Mouse (Mus musculus) heart, postnatal 4 days (tissue): ENCODE measurements around the gene Pml. TPM values are rescaled to one million over a fixed set of nuclear protein-coding genes. Genes with fewer than 3 reads are reported as not detected.

Source experiments
- DNase-seq: peaks from one replicate; pipeline ENCODE4 v3.0.0; 2021
- total RNA-seq, 2 experiments: library from RNA; stranded (reverse); gene quantifications; 2 replicates each; pipeline ENCODE4 v1.2.3; 2021

Gene Pml
- total RNA-seq, result 10 to 100 TPM; 15.3 to 17.6 TPM

GRCm38 (mm10) chr9:58249592-58250192 is at the start of gene Pml:
Pml (minus strand) TSS chr9:58249786.
- peak; percentile 81 for DNase-seq

DNA sequence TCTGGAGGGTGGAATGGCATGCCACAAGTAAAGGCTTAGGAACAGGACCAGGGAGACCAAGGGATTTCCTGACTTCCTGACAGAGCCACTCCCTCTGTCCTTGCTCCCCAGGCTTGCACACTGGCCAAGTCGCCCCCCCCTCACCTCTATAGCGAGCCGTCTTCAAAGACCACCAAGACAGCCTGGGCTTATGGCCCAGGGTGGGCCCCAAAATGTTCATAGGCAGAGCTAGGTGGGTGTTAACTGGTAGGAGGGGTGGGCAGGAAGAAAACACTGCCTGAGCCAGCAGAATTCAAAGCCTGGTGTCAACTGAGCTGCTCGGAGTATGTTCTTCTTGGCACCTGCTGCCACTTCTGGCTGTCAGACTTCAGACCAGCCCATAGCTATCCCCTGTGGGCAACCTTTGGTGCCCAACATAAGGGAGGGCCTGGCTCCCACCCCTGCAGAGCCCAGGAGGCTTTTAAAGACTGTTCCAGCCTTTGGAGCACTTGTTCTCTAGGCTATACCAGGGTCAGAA is 48.4 kb upstream of the Pml start:
- DNase-seq, result no peak

- DNase-seq, result no peak
Observed at GRCm38 (mm10) chr9:58297065-58297464, 47.5 kb upstream of the Pml start.

DNA sequence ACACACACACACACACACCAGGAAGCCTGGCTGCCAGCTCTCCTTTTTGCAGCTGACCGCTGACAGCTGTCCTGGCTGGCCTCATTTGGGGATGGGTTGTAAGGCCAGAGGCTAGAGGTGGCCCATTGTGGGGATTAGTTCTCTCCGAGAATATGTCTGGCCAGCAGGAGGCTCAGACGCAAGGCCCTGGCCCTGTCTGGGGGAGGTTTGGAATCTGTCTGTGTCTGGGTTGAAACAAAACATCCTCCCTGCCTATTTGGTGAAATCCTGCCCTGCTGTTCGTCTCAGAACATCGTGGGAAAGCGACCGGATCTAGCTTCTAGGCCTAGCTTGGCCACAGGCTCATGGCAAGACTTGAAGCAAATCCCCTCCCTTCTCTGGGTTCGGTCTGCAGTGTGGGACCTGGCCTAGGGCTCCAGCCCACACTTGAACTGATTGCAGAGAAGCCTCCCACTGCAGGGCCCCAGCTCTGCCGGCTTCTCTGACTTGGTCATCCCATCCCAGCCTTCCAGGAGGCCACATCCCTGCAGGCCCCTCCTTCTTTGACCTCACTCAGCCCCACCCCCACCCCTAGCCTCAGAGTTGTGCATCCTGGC is 46.3 kb upstream of the Pml start:
- DNase-seq, result peak; percentile 66

GRCm38 (mm10) chr9:58295345-58295744 is 45.8 kb upstream of the Pml start:
- DNase-seq, result no peak

- DNase-seq, result no peak
Observed at GRCm38 (mm10) chr9:58294527-58294926, 44.9 kb upstream of the Pml start.

GRCm38 (mm10) chr9:58289901-58290300 is 40.3 kb upstream of the Pml start:
- DNase-seq, result no peak

- no peak for DNase-seq
Observed at GRCm38 (mm10) chr9:58289090-58289489, 39.5 kb upstream of the Pml start.

DNA sequence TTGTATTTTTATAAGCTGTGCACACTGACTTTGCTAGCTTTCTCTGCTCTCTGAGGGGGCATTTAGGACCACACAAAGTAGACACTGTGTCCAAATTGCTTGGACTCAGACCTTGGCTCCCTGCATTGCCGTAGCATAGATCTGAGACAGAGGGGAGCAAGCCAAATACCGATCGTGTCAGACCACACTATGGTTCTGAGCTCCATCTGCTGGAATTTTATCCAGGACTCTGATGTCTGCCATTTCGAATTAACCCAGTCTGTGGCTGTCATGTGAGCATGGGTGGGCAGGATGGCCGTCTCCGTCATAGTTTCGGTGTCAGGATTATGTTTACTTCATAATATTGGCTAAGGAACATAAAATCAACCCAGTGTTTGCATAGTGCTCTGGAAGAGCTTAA is 33.8 kb upstream of the Pml start:
- no peak for DNase-seq

- DNase-seq, result no peak
Observed at GRCm38 (mm10) chr9:58281597-58281996, 32.0 kb upstream of the Pml start.

- DNase-seq, result peak; percentile 77
Observed at GRCm38 (mm10) chr9:58280259-58281109, 30.9 kb upstream of the Pml start.

GRCm38 (mm10) chr9:58279780-58280179 is 30.2 kb upstream of the Pml start:
- no peak for DNase-seq

DNA sequence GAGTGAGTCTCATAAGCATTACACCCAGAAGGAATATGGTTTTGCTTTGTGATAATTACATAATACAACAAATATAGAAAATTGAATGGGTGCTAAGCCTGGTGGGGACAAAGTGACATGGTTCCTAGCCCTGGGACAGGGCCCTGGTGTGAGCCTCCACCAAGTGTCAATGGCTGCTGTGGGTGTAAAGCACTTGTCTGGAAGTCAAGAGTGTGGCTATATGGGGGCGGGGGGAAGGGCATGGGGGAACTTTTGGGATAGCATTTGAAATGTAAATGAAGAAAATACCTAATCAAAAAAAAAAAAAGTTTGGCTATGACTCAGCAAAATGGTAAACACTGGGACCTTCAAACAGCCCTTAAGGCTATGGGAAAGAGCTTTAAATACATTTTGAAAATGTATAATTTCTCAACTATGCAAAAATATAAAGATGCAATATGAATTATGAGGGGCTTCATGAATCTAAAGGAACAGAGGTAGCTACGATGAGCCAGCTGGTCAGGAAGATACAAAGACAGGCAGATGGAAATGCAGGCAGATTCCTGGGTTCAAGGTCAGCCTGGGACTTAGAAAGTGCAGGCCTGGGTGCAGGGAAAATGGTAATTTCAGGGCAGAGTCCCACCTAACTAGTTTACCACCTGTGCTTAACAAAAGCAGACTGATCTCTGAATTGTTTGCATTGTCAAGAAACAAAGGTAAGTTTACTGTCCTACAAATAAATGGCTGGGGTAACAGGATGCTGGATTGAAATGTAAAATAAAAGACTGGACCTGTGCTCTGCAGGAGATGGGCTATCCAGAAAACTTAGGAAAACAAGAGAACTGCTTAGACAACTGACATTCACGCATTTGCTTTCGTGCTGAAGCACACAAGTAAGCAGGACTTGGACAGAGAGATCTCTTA is 29.5 kb upstream of the Pml start:
- no peak for DNase-seq

DNA sequence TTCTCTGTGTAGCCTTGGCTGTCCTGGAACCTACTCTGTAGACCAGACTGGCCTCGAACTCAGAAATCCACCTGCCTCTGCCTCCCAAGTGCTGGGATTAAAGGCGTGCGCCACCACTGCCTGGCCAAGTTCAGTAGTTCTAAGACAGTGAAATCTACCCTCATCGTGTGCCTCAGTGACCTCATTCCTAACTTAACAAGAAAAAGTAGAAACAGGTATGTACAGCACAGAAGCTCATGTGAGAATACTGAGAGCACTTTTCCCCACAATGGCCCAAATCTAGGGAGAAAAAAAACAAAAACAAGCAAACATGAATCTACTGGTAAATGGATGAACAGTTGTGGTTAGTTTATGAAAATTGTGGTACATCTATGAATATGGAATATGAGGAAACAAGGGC is 28.7 kb upstream of the Pml start:
- no peak for DNase-seq

- no peak for DNase-seq
Observed at GRCm38 (mm10) chr9:58276346-58276745, 26.8 kb upstream of the Pml start.

DNA sequence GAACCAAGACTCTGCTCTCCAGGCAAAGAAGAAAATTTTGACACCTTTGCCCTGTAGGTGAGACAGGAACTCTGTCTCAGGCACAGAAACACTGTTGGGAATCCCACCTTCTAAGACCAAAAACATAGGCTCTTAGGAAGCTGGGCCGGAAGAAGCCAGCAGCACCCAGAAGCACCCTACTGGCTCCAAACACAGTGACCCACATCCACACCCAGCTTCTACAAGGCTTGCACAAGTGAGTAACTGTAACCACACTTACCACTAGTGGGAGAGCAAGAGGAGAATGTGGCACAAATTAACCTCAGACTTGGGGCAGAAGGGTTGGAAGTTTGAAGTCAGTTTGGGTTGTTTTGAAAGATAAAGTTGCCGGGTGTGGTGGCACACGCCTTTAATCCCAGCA is 26.2 kb upstream of the Pml start:
- DNase-seq, result no peak

DNA sequence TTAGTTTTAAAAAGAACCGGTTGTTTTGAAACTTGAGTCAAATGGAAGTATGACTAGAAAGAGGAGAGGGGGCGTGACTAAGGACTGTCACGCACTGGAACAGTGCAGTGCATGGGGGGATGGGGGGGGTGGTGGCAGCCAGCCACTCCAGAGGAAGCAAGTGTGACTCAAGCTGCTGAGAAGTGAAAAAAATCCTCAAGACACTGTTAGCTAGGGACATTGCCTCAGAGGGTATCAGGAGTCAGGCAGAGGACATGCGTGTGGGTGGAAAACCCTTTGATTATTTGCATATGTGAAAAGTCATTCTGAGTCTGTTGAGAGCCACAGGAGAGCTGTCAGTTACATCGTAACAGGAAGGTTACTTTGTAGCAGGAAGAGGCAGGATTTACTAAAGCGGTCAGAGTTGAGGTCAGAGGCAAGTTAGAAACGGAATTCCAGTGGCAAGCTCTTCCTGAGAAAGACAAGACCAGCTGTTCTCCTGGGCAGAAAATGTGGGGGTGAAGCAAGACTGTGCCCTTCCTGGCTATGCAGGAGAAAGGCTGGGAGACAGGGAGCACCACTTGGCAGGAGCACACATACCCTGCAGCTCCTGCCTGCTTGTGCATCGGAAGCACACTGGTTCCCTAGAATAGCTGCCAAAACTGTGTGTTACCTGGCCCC is 25.7 kb upstream of the Pml start:
- DNase-seq, result peak; percentile 37

DNA sequence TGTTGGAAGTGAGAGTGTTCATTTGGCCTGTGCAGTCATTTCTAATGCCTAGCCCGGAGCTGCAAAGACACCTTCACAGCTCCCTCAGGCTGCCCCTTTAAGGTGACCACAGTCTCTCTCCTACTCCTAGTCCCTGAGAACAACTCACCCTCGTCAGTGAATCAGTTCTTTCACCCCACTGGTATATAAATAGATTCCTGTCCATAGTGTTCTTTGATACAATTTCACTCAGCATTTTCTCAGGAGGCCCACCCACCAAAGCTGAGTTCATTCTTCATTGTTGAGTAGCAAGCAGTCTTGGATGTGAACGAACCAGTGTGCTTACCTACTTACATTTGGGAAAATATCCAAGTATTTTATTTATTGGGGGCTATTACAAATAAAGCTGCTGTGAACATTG is 25.0 kb upstream of the Pml start:
- no peak for DNase-seq

GRCm38 (mm10) chr9:58274101-58274604 is 24.6 kb upstream of the Pml start:
- no peak for DNase-seq

GRCm38 (mm10) chr9:58272855-58273254 is 23.3 kb upstream of the Pml start:
- DNase-seq, result no peak

GRCm38 (mm10) chr9:58272068-58272541 is 22.5 kb upstream of the Pml start:
- no peak for DNase-seq
